Mouse (Mus musculus) myocyte (in vitro differentiated cells): ENCODE measurements around the gene Ablim1.

Experiments
- E2F4 ChIP-seq: IDR thresholded peaks from one replicate; pipeline ENCODE4 v1.6.1; 2011; ENCODE audit warnings: mild to moderate bottlenecking, control low read depth, moderate library complexity; ENCODE audit not compliant: insufficient read depth
- MYOD1 ChIP-seq, 3 experiments: IDR thresholded peaks; one replicate each; pipeline ENCODE4 v1.6.1; 2011; ENCODE audit warnings: control low read depth in 2 of 3, low read depth in 2 of 3, mild to moderate bottlenecking in 2 of 3, moderate library complexity in 1 of 3; ENCODE audit not compliant: insufficient read length in 2 of 3, control insufficient read depth in 1 of 3
- MYOG ChIP-seq, 3 experiments: IDR thresholded peaks; one replicate each; pipeline ENCODE4 v1.6.1; 2011; ENCODE audit warnings: control low read depth in 2 of 3, low read depth in 2 of 3, mild to moderate bottlenecking in 2 of 3; ENCODE audit not compliant: insufficient read length in 2 of 3, control insufficient read depth in 1 of 3, insufficient read depth in 1 of 3
- POLR2A ChIP-seq: IDR thresholded peaks from one replicate; pipeline ENCODE4 v1.6.1; 2011; ENCODE audit warnings: low read depth, mild to moderate bottlenecking, control low read depth, moderate library complexity; ENCODE audit not compliant: insufficient read length
- TCF3 ChIP-seq: IDR thresholded peaks from one replicate; pipeline ENCODE4 v1.6.1; 2011; ENCODE audit warnings: low read depth, control low read depth; ENCODE audit not compliant: insufficient read length

DNA sequence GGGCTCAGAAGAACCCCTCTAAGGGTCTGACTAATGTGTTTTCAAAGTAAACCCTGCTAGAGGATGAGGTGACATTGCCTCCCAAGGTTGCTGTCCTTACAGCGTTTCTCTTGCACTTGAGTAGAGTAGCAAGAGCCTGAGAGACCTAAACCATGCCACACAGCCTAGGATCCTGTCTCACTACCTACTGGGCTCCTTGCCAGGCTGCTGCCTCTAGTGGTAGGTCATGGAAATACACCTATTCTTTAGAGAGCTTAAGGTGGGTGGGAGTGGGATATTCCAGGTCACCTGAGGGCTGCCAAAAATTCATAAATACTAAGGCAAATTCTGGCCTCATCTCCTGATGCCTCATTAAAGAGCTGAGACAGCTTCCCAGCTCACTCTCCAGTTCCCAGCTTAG, 164.4 kb downstream of the Ablim1 start:
- no peak for TF ChIP-seq POLR2A
- TF ChIP-seq E2F4, result no peak
- TF ChIP-seq TCF3, result no peak
- no peak for TF ChIP-seq MYOG (IDR thresholded peaks at IDR 0.05; ENCODE audit: control insufficient read depth in 1 of 3, insufficient read depth in 1 of 3, insufficient read length in 2 of 3, low read depth in 2 of 3)
- TF ChIP-seq MYOD1 (IDR thresholded peaks at IDR 0.05; ENCODE audit: control insufficient read depth in 1 of 3, insufficient read length in 2 of 3, low read depth in 2 of 3), result no peak
